Mouse (Mus musculus) regulatory T cell (primary cell): Measurements from ENCODE around the gene Erich3.
"Not testable (repeated sequence)": the region's sequence is repeated elsewhere in the genome, so short reads cannot be mapped to it uniquely, and the experiment has no call there.

Experiments used
- in situ Hi-C: fragments of 300-600 bp; cut with MboI, MseI; formaldehyde crosslinking; loops from one replicate; pipeline ENCODE4 v1.15.1; 2025; ENCODE audit warnings: high pct_unique_total_duplicates

Erich3 gene

DNA sequence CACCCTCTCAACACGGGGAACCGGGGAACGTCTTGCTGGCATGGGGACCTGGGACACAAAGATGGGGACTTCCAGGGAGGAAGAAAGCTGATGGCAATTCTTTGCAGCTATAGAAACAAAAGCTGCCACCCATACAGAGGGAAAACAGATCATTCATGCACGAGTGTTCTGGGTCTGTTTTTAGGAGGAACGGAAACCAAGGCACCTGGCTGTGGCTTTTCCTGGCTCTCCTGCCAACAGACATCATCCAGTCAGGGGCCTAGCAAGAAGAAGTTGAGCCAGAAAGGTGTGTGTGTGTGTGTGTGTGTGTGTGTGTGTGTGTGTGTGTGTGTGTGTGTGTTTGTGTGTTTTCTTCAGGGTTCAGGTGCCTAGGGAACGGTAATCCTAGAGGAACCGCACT is at the start of gene Erich3:
Gene Erich3, plus strand, starts transcription at position 315 of the 400 bp plus-strand sequence.
- in situ Hi-C loops: no loop called here

DNA sequence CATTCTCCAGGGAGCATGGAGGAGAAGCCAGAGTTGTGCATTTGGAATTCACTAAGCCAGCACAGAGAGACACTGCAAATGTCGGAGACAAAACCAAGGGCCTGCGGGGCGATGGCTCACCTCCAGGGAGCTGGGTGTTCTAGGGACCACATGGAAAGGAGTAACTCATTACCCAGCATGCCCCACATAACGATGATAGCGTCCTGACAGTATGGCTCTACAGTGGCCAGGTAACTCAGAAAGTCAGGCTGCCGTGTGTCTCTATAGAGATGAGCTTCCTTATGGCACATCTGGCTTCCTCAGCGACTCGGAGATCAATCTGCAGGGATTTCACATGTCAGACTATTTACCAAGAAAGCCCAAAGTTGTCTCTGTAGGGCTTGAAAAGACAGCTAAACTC is 48.9 kb upstream of the Erich3 start:
- in situ Hi-C loops: no loop called here

DNA sequence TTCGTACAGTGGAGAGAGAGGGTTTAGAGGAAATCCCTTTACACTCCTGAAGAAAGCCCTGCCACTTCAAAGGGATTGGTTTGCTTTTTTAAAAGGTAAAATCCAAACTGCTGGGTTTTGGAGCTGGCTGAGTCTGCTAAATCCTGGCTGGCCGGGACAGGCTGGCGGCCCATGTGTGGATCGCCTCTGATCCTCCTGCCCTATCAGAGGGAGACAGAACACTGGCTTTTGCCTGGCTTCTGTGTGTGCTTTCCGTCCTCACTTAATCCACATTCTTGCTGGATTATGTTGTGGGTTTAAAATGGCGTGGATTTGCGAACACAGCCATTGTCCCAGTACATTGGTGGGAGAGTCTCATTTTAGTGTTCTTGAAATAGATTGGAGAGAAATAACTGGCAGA is 48.4 kb upstream of the Erich3 start:
- in situ Hi-C loops: no loop called here

DNA sequence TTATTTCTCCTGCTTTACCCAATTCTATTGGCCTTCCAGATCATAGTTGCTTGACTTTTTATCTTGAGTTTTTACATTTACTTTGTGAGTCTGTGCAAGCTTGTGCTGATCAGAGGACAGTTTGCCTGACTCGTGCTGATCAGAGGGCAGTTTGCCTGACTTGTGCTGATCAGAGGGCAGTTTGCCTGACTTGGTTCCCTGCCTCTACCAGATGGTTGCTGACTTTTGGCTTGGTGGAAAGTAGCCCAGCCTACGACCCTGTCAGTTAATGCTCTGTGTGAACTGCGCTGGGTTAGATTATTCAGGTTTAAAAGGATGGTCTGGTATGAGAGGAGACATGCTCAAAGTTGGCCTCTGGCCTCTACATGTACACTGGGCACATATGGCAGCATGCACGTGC is 47.6 kb upstream of the Erich3 start:
- in situ Hi-C loops: no loop called here

DNA sequence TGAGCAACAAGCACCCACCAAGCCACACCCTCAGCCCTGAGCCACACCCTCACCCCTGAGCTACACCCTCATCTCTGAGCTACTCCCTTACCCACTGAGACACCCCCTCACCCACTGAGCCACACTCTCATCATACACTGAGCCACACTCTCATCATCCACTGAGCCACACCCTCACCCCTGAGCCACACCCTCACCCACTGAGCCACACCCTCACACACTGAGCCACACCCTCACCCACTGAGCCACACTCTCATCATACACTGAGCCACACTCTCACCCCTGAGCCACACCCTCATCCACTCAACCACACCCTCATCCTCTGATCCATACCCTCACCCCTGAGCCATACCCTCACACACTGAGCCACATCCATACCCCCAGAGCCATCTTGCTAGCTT is 35.4 kb upstream of the Erich3 start:
- in situ Hi-C loops: no loop called here

DNA sequence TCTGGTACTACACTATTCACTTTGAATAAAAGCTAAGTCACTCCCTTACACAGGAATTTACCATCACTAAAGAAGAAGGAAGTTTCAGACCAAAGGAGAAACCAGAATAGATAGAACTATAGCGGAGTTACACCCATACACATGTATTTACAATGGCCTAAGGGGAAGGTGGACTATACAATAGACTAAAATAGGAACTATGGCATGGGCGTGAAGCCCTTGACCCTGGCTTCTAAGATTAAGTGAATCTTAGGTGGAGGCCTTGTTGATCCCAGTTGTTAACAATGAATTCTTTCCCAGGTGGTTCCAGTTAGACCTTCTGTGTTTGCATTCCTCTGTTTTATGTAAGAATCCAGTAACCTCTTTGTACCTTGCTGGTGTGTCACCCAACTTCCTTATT is 32.4 kb upstream of the Erich3 start:
- in situ Hi-C loops: not testable (repeated sequence)

DNA sequence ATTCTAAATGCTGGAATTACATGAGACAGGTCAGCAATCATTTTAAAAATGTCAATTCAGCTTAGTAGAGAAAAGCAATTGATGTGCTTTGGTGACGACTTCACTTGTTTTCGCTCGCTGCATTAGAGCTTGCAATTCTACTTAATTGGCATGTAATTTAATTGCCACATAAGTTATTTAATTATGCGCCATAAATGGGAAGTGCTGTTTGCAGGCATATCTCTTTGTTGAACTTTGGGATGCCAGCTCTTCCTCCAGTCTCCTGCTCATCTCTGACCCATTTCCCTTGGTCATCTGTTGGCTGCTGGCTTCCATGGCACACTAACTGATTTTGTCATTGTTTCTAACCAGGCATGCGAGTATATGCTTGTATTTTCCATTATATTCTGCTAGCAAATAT is 30.6 kb upstream of the Erich3 start:
- in situ Hi-C loops: no loop called here

DNA sequence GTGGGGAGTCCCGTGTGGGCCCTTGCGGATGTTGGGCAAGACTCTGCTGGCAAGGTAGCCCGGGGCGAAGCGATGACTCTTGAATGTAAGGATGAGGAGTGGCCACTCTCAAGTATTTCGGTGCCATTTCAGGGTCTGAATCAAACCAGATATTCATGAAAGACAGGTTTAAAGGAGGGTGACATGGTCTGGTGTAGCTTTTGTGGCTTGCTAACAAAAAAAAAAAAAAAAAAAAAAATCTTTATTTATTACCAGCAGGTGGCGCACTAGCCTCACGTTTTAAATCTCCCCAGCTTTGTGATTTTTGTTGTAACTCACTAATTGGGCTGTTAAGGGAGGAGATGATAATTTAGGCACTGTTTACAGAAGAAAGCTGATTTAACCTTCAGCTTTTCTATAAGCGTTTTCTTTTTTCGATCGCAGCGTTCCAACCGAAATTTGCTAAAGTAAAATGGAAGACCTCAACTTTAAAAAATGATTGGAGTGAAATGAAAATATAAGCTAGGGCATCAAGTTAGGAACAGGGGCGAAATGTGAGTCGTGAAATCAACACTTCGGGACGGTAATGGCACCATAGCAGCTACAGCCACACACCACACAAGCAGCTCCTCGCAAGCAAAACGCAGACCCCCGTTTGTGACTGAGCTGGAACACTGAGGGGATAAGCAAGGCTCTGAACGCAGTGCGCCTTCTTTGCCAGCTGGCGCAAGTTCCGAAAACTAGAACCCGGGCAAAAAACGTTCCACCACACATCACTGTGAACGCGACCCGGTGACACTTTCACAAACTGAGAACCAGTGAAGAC is 16.8 kb upstream of the Erich3 start:
- in situ Hi-C loops: no loop called here

DNA sequence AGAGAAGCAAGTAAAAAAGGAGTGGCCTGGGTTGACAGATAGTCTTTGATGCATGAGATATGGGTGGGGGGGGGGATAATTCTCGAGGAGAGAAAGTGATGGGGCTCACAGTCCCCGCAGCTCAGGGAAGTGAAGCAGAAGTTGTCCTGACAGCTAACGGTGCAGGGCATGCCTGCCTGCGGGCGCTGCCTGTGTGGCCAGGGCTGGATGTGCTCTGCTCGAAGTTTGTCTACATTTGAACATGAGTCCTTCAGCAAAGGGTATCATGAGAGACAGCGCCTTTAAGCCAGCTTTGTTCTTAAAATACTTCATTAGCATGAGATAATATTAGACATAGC is 16.2 kb upstream of the Erich3 start:
- in situ Hi-C loops: no loop called here

DNA sequence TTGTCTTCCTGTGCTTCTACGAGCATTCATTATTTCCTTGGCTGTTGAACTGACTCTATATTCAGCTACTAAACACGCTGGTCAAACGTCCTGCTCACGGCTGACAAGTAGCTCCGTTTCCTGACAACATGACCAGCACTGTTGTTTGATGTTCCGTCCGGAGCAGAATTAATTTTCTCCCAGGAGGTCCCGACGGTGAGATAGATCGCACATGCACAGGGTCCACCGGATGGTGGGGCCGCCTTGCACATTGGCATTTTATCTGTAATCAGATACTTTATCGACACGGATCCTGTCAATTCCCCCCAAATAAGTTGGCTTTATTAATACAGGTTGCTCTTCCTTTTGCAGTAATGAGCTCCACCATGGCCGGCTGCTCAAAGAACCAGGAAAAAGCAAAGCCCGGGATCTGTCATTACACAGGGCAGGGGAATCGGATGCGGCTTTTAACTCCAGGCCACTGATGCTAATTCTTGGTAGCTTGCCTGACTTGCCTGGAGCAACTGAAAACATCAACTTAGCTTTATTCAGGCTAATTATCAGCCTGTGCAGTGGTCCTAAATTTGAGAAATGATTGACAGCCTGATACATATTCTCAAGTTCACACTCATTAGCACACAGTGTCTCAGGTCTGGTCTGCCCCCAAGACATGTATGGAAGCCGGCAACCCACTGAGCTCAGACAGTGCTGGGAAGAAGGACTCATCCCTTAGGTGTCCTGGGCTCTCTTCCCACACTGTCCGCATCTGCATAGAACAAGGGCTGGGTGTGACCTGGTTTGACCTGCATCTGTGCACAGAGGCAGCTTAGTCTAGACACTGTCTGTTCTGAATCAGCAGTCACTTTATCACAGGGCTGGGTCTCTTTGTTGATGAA is 14.0 kb upstream of the Erich3 start:
- in situ Hi-C loops: loop anchor here (10.0 kb wide), 1 partner anchor 1635 kb away; no protein-coding TSS in a partner anchor

DNA sequence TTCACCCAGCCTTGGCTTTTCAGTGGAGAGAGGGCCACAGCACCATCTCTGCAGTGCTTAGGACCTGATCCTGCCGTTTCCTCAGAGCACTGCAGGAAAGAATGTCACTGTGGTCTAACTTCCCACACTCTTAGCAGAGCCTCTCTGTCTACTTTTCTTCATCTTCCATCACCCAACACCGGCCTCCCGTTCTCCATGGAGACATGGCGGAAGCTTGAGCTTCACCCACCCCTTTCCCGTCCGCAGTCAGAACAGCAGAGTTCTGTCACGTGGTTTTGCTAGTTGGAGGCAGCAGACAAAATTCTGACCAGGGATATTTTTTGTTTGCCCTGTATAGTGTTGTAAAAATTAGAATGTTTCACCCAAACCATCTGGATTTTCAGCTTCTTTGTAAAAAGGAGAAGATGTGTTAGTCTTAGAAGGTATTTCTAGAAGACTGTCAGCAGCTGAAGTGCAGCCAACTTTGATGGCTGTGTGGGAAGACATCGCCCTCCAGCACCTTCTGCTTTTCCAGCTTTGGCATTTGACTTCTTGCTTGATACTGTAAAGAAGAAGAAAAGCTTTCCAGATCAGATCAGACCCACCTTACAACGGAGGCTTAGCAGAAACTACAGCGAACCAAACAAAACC is 12.4 kb upstream of the Erich3 start:
- in situ Hi-C loops: loop anchor here (10.0 kb wide), 1 partner anchor 1637 kb away; no protein-coding TSS in a partner anchor

DNA sequence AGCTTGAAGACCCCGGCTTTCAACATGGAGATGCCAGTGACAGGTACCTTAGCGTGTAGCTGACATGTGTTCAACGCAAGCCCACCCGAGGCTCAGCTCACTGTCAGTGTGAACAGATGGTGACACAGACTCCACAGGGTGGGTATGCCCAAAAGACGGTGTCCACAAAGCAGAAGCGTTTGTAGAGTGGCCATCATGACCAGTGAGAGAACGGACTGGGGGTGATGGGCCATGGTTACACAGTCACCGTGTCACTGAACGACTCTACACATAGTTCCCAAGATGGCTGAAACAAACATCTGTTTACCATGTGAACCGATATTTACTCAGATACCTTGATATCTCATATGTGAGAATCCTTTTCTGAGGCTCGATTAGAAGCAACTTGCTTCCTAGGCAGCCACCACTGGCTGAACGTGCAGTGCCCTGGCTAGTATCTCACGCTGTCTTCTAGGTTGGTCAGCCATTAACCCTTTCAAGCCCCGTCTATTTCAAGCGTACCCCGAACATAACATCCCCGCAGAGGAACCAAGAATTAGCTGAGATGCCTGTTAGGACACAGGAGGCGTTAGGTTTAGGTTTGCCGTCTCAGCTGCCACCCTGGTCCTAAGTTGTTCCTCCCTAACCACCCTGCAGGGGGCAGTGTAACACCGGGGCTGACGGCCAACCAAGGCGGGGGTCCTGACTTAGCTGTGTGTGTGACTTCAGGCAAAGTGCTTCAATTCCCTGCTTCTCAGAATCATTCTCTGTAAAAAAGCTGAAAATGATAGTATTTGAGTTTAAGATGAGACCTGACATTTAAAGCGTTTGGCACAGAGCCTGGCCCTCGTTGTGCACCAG is 10.9 kb upstream of the Erich3 start:
- in situ Hi-C loops: loop anchor here (10.0 kb wide), 1 partner anchor 1638 kb away; no protein-coding TSS in a partner anchor

DNA sequence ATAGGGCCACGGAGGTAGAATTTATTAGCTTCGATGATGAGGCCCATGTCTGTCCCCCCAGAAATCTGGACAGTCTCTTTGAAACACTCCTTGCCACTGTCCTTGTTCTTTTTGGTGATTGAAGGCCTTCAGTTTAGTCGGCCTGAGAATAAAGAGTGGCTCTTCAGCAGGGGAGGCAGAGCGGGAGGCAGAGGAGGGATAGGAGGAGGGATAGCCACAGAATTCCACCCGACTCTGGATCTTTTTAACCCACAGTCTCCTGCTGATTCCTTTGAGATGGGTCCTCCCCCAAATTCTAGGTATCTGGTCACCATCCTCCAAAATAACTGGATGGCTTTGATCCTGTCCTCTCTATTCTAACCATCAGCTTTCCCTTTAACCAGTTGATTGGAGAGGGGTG is 10.2 kb upstream of the Erich3 start:
- in situ Hi-C loops: loop anchor here (10.0 kb wide), 1 partner anchor 1639 kb away; no protein-coding TSS in a partner anchor

DNA sequence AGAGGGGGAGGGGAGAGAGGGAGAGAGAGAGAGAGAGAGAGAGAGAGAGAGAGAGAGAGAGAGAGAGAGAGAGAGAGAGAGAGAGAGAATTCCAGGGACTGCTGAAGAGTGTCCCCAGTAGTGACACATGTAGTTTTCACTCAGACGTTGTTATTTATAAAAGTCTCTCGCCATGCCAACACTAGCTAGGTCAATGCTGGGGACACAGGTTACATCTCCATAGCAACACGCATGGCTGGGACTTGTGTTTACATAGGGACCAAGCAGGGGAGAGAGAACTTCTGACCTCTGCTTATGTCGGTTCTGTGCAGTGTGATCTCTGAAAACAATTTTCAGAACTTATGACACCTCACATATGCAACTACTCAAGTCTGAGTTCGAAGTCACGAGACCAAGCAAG is 9.4 kb upstream of the Erich3 start:
- in situ Hi-C loops: loop anchor here (10.0 kb wide), 1 partner anchor 1639 kb away; no protein-coding TSS in a partner anchor

DNA sequence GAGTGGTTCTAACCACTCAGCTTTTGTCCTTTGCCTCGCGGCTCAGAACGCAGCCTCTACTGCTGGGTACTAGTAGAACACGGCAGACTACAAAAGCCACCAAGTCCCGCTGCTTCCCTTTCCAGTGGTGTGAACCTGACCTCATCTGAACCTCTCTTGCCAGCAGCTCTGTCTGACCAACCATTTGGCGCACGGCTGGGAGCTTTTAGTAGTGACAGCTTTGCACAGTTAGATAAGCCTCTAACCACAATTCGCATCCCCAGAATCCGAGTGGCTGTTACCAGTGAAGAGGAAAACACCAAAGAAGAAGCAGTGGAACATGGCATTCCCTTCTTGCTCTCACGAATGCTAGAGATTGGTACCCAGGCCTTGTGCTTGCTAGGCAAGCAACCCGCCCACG is 8.8 kb upstream of the Erich3 start:
- in situ Hi-C loops: loop anchor here (10.0 kb wide), 1 partner anchor 1640 kb away; no protein-coding TSS in a partner anchor

DNA sequence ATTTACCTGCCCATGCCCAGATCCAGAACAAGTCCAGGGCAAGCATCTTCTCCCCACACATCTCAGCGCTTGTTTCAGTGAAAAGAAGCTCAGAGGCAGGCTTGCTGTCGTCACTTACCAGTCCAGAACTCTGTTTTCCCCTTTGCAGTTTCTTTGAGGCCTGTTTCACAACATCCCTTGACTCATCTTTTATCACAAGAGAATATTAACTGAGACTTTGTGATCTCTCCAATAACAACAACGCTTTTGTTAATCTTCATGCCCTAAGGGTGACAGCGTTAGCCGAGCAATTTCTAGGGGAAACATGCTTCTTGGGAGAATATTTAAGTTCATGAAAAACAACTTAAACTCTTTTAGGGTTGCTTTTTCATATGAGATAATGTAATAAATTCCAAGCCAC is 7.9 kb upstream of the Erich3 start:
- in situ Hi-C loops: loop anchor here (10.0 kb wide), 1 partner anchor 1641 kb away; no protein-coding TSS in a partner anchor

DNA sequence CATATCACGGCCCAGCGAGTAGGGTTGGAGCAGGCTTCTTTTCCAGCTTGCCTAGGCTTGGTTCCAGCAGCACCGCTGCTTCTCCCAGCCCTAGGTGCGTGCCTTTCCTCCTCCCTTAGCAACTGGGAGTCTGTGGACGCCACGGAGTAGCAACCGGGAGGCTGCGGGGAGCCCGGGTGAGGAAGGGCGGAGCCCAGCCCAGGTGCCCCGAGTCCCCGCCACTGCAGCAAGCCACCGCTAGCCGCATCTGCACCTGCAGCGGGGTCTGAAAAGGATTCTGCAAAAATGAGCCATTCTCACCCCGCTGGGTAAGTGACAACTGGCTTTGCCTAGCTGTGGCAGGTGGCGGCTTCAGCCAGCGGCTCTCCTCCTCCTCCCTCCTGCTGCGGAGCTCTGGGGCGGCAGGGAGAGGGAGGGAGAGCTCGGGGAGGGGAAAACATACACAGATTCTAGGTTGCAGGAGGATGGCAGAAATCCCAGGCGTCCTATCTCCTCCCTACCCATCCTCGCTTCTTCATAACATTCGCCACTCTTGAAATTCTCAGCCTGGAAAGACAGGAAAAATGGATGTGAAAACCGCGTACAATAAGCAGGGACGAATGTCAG is 420 bp downstream of the Erich3 start:
- in situ Hi-C loops: no loop called here

DNA sequence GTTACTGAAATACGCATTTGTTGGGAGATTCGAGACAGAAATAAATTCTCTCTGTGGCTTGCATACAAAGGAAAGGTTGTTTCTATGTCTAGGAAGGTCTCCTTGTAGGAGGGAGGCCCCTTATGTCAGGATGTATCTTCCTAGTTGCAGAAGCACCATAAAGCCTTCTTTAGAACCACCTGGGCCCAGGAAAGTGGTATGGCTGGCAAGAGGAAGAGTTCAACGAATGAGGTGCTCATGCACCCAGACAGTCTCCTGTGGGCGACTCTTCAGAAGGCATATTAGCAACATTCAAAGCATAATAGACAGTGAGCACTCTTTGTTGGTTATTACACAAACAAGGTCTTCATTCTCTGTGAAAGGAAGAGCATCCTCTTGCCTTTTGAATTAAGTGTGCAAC is 977 bp downstream of the Erich3 start:
- in situ Hi-C loops: no loop called here

DNA sequence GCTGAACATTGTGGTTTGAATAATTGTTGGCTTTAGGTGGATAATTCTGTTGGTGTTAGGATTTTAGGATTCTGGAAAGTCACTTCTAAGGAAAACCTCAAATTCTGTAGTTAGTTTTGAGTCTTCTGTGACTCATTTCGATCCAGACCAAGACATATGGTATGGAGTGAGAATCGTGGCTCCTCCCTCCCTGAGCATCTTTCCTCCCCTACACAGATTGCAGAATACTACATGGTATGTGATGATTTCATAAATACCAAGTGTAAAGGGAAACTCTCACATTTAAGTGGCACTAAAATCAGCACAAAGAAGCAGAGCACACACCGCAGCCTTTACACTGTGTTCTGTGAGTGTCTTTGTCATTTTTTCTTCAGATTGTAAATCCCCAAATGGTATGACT is 4.8 kb downstream of the Erich3 start:
- in situ Hi-C loops: no loop called here

DNA sequence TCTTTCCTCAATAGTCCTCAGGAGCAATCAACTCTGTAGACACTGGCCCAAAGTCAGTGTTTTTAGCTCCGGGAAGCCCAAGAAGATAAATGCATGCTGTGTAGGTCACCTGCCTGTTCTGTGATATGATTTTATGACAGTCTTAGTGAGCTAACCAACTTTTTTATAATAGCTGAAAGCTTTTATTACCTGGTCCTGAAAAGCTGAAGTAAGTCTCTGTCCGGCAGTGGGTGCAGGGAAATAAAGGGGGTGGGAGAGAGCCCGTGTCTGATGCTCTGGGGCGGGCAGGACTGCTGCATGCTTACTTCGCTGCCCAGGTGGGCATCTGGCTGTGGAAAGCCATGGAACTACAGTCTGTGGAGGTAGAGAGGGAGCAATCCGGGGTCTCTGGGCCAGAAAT is 6.9 kb downstream of the Erich3 start:
- in situ Hi-C loops: no loop called here

DNA sequence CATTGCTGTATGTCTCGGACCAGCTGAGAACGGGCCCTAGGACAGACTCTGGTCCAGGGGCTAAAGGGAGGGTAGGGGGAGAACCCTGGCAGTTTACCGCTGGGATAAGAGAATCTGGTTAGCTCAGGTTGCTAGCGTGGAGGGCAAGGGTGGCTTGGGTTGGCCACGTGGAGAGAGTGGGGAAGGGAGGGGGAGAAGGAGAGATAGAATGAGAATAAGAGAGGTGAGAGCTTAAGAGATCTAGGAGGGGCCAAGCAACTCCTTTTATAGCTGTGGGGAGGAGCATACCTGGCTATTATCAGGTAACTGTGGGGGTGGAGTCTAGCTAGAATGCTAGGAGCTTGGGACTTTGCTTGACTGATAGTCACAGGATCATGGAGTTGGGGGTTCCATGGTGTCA is 7.4 kb downstream of the Erich3 start:
- in situ Hi-C loops: no loop called here
